Mouse (Mus musculus) heart, postnatal 0 days (tissue): ENCODE data around the gene St6galnac5.

ENCODE experiments used
- CTCF ChIP-seq: IDR thresholded peaks from 2 replicates; pipeline ENCODE4 v1.5.1; 2016; ENCODE audit warnings: antibody characterized with exemption, control low read depth, low read depth
- EP300 ChIP-seq: IDR thresholded peaks from 2 replicates; pipeline ENCODE4 v1.6.1; 2016; ENCODE audit warnings: antibody characterized with exemption, low read depth

DNA sequence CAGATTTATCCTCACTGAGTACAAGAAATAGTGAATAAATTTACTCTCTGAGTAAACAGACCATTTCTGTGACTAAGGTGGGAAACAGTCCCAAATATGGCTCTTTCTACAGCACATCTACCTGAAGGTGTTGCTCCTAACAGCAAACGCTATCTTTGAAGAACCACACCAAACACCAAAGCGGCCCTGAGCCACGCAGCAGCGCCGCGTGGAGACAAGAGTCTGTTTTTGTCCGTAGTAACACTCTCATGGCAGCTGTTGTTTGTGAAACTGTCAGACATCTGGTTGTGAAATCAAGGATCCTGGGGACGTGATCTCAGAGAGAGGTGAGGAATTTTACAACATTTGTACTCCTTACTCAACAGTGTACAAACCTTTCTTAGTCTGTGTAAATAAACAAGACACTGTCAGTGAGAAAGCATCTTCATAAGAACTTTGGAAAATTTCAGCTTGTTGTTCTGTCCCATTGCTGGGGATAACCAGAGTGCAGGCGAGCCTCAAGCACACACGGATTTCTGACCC is 20.1 kb downstream of the St6galnac5 start:
- no peak for TF ChIP-seq CTCF
- no peak for TF ChIP-seq EP300
